Mouse (Mus musculus) 416B (cell line): ENCODE measurements at regions not wholly inside any gene's neighbourhood (a gene's known extent, or its start where the extent isn't known, plus 50 kb on each side); places are given as distances from the start of the nearest gene placed in this dataset.

Experiments
- DNase-seq: peaks from one replicate; pipeline ENCODE4 v3.0.0; 2011; ENCODE audit warnings: low read depth

- DNase-seq = no peak
Measured at GRCm38 (mm10) chr9:102449366-102449765, 56.2 kb upstream of the Ky start.

GRCm38 (mm10) chr9:102446066-102446465, 59.5 kb upstream of the Ky start:
- DNase-seq = no peak

GRCm38 (mm10) chr9:102442198-102442842, 63.2 kb upstream of the Ky start:
- DNase-seq = no peak

- no peak for DNase-seq
Measured at GRCm38 (mm10) chr9:102437641-102438040, 67.9 kb upstream of the Ky start.

GRCm38 (mm10) chr9:102436378-102436777, 69.2 kb upstream of the Ky start:
- peak; percentile 16 for DNase-seq

- no peak for DNase-seq
Measured at GRCm38 (mm10) chr9:102428031-102428430, 73.5 kb upstream of the Ephb1 start.

GRCm38 (mm10) chr9:102424672-102425345, 70.3 kb upstream of the Ephb1 start:
- DNase-seq = no peak

- DNase-seq = no peak
Measured at GRCm38 (mm10) chr9:102423919-102424671, 69.6 kb upstream of the Ephb1 start.

- DNase-seq = no peak
Measured at GRCm38 (mm10) chr9:102423465-102423918, 69.0 kb upstream of the Ephb1 start.

GRCm38 (mm10) chr9:102421826-102422225, 67.3 kb upstream of the Ephb1 start:
- DNase-seq = no peak

GRCm38 (mm10) chr9:102420196-102420595, 65.7 kb upstream of the Ephb1 start:
- no peak for DNase-seq

GRCm38 (mm10) chr9:102413631-102414030, 59.1 kb upstream of the Ephb1 start:
- no peak for DNase-seq

GRCm38 (mm10) chr9:102410666-102411065, 56.2 kb upstream of the Ephb1 start:
- no peak for DNase-seq

- no peak for DNase-seq
Measured at GRCm38 (mm10) chr9:102406017-102406416, 51.5 kb upstream of the Ephb1 start.
